Mouse (Mus musculus) retina, postnatal 1 day (tissue): Measurements from ENCODE around the gene Crat.

Experiments used
- DNase-seq: peaks from one replicate; pipeline ENCODE4 v3.0.0-alpha.2; 2012

Gene Crat

DNA sequence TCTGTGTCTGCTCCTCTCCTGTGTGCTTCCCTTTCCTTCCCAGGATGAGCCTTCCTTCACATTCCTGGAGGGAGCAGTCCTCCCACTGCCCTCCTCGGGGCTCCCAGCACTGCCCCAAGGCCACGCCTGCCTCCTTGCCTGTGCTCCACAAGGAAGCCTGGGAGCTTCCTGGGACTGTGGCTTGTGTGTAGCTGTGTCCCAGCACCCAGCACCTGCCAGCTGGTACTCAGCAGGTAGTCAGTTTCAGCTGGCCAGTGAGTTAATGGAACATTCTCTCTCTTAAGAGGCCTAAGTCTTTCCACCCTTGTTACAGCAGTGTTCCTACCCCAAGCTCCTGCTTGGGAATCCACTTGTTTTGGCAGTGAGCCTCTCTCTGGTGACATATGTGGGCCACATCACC is 12.8 kb downstream of the Crat start:
- DNase-seq: no peak

DNA sequence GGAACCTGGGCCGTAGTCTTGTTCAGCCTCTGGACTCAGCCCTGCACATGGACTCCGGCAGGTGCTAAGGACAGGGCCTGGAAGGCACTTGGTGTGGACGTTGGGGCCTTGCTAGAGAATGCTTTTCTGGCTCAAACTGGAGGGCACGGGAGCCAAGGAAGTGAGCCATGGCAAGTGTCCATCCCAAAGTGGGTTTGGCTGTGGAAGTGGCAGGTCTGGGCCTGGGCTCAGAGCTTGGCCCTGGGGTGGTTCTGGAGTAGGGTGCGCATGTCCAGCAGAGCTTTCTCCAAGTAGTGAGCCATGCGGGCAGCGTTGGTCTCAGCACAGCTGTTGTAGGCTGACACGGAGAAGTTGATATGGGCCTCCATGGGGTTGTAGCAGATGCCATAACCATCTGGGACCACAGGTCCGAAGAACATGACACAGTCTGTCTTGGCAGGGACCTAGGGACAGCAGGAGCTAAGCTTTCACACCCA is 13.2 kb downstream of the Crat start:
- DNase-seq: no peak

DNA sequence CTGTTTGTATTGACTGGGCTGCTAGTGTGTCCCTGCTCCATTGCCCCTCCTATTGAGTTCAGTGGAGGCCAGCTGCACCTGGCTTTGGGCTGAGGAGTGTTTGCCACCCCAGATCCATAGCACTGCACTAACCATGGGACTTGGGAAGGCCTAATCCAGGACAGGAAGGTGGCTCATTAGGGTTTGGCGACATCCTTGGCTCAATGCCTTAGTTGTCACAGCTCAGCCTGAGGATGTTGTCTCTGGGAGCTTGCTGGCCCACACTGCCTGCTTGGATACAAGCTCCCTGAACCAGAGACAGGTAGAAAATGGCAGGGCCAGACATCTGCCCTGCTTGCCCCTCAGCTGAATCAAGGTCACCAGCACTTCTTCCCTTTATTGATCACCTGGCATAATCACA is 14.0 kb downstream of the Crat start:
- DNase-seq: no peak

DNA sequence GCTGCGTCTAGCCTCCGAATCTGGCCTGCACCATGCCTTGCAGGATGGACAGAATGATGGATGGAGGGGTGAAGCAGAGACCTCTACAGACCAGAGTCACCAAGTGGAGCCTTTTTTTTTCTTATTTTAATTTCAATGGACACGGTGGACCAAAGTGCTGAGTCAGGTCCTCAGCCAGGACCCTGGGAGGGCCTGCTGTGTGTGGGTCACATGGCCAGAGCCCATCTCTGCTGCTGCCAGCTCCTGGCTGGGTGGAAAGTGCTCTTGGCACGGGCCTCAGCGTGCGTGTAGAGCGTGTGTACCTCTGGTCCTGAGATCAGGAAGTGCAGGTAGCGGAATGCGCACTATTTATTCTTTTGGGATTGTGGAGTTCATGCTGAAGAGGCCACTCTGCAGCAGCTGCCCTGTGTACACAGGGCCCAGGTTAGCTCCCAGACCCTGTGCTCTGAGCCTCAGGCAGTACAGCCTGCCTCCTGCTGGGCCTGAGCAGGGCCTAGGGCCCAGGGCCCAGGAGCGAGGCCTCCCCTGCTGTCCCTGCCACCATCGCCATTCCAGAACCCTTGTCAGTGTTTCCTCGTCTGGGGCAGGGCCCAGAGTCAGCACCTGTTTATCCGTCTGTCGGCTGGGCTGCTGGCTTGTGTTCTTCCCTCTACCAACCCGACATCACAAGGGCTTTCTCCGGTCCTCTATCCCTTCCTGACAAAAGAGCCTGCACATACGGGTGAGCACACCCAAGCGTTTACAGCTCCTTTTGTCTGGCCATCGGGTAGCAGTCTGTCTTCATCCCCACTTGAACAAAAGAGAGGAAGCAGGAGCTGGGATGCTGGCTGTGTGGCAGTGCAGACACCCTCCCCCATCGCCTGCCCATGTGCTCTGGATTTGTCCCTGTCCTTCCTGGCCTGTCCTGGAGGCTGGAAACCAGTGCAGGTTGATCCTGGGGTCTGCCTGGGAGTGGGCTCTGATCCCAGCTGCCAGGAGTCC is 16.1 kb downstream of the Crat start:
- no peak for DNase-seq

DNA sequence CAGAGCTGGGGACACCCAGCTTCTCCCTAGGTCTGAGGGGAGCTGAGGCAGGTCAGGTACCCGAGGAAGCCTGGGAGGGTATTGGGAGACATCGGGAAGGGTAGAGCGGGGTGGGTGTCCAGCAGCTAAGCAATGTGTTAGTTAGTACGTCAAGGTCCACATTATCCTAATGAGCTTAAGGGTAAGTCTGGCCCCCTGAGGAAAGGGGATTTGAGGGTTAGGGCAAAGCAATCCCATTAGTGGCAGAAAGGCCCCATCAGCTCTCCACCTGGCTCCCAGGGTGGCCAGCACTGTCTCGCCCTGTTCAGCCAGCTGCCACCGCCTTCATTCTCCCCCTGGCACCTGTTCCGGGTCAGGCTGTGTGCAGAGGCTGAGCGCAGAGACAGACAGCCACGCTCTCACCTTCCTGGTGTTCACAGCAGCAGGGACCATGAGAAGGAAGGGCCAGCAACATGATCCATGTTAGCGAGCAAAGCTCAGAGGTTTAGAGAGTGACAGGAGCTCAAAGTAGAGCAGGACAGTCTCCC is 17.6 kb downstream of the Crat start:
- DNase-seq: peak; percentile 86

DNA sequence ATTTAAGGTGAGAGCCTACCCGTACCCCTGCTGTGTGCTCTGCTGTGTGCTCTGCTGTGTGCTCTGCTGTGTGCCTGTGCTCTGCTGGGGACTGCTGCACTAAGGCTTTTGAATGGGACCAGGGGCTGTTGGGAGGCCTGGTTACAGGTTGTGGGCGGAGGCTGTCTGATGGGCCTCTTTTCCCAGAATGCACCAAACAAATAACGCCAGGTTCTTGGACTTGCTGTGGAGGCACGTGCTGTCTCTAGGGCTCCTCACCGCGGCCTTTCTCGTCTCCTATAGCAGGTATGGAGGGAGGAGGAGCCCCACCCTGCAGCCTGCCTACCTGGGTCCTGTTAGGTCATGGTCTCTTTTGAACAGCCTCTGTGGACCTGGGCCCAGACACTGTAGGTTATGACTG is 19.4 kb downstream of the Crat start:
- DNase-seq: no peak

DNA sequence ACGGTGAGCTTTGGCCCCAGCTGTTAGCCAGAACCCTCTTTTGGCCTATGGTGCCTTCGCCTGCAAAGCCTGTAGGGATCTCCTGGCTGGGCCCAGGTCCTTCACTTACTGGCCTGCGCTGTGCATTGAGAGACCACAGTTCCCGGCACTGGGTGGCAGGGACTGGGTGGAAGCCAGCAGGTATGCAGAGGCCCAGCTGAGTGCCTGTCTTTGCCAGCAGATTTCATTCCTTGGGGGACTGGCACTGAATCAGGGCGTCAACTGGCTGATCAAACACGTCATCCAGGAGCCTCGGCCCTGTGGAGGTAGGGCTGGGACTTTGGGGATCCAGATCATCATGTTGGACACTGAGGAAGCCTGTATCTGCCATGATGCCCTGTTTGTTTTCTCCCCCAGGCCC is 19.9 kb downstream of the Crat start:
- no peak for DNase-seq

DNA sequence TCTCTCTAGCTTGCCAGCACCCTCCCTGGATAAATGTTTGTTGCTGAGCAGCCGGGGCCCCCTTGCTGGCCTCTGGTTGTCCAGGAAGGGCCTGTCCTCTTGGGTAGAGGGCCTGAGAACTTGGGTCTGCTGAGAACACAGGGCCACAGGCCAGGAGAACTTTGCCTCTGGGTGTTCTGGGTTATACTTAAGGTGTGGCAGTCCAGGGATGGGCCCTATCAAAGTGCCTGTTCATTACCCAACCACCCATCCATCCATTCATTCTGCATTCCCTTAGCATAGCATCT is 22.3 kb downstream of the Crat start:
- no peak for DNase-seq

DNA sequence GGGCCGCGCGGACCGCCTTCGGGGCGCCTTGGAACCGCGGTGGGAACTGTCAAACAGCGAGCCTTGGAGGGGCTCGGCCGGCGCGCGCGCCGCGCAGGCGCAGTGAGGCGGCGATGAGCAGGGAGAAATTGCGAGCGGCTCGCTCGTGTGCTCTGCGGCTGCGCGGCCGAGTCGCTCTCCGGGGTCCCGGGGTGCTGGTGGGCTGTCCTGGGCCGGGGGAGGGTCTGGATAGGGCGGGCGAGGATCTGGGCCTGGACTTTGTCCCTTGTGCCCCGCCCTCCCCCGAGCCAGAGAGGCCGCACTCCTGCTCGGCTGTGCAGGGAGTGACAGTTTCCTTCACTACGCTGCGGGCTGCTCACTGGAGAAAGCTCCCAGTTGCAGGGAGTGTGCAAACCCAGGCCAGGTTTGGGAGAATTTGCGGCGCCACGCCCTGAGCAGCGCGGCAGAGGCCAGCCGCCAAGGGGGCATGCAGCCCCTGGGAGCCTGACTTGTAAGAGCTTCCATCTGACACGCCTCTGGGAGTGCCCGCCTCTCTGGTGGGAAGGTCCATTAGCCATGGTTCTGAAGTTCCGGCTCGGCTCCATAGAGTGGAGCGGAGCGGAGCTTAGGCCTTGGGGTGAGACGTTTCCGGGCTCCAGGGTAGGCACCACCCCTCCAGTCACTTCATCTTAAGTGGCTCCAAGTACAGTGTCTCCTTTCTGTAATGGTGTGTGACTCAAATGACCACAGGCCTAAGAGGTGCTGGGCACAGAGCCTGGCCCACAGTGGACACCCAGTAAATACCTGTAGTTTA is 22.8 kb downstream of the Crat start:
- peak; percentile 93 for DNase-seq

DNA sequence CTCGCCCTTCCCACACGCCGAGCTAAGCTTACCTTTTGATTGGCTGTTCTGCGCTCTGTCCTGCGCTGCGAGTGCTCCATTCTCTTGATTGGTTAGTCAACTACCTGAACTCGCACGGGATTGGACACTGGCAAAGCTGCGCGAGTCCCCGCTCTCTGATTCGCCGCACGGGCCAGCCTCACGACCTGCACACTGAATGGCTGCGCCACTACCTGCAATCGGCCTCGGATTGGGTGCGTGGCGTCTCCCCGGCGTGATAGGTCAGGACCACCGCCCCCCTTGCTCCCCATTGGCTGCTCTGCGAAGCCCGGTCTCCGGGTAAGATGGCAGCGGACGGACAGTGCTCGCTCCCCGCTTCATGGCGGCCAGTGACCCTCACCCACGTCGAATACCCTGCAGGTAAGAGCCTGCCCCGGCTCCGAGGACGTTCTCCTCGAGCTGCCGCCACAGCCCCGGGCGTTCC is 23.5 kb downstream of the Crat start, which contains the start of gene Dolpp1:
TSS of gene Dolpp1 (plus strand) at position 141 of the 463 bp plus-strand sequence.
- DNase-seq: peak; percentile 100

DNA sequence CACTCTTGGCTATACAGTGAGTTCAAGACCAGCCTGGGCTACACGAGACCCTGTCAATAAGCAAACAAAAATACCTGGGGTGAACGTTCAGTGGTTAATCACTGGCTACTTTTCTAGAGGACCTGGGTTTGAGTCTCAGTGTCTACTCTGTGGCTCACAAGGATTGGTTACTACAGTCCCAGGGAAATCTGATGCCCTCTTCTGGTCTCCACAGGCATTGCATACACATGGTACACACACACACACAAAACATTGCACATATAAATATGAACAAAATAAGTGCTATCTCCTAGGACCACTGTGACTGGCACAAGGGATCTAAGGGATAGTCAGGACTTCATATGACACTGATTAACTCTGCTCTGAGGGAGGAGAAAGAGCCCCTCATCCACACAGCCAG is 26.6 kb downstream of the Crat start:
- DNase-seq: no peak

DNA sequence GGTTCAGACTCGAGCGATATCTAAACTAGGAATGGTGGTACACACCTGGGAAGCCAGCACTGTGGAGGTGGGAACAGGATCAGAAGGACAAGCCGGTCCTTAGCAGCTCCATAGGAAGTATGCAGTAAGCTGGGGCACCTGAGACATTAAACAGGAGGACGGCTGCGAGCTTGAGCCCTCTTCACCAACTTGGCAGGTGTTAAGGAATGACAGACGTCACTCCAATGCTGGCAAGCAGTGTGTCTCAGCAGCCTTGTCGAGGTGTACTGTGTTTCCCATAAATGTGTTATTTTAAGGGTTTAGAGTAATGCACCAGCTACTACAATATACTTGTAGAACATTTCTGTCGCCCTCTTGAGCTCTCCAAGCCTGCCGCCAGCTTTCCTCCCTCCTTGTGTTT is 28.7 kb downstream of the Crat start:
- no peak for DNase-seq

DNA sequence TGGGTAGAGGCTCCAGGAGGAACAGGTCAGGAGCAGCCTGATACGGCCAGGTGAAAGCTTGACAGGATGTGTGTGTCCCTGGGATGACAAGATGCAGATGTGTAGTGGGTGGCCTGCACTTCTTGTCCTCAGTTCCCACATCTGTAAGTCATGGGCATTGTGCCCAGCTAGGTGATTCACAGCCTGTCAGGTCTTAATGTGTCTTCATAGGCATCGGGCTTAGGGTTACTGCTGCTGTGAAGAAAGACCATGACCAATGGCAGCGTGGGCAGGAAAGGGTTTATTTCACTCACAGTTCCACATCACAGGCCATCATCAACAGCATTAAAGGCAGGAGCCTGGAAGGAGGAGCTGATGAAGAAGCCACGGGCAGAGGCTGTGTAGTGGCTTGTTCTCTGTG is 30.0 kb downstream of the Crat start:
- DNase-seq: no peak

DNA sequence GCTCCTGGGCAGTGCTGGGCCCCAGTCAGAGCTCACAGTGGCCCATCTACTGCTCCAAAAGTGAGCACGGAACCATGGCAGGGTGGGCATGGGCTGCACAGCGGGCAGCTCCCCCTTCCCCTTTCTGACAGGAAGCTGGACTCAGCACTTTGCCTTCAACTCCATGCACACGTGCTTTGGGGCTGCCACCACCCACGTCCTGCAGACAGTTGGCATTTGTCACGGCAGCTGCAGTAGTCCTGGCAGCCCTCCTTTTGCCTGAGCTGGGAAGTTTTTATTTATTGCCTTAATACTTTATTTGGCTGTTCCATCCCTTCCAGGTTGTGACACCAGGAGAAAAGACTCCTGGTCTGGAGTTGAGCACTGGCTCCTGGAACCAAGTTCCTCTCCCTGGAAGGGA is 30.8 kb downstream of the Crat start:
- DNase-seq: no peak

DNA sequence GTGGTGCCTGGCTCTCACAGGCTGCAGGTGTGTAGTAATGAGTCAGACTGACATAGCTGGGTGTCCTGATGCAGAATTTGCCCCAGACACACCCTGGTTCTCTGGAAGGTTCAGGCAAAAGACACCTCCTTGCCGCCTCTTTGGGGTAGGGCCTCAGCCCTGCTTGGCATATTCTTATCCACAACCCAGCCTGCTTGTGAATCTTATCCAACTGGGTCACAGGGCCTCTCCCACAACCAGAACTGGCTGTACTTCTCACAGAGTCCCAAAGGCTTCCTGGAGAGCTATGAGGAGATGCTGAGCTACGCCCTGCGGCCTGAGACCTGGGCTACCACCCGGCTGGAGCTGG is 34.3 kb downstream of the Crat start:
- DNase-seq: no peak

DNA sequence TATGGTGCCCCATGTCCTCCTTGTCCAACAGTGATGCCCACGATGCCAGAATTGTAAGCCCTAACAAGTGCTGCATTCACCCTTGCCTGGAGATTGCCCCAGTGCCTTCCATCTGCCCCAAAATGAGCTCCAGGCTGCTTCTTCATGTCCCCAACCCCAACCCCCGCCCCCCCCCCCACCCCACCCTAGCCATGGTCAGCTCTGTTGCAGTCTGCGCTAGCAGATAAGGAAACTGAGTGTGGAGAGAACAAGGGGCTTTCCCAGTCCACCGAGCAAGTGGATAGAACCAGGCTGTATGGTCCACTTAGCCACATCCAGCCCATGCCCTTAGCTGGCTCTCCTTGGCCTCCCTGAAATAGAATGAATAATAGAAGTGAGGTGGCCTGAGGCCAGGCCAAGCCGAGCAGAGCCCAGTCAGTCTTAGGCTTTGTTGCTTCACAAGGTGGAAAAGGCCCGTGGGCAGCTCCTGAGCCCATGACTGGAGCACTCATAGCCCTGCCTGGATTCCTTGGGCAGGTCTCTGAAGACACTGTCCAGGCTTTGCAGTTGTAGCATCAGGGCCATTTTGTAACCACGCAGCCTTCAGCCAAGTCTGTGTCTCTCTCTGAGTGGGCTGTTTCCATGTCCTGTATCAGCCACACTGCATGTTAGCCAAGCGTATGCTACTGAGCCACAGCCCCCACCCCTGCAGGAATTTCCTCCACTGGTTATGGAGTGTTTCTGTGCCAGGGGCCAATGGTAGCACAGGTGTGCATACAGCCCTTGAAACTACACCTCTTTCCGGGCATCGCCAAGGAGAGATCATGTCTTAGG is 34.8 kb downstream of the Crat start:
- DNase-seq: no peak

DNA sequence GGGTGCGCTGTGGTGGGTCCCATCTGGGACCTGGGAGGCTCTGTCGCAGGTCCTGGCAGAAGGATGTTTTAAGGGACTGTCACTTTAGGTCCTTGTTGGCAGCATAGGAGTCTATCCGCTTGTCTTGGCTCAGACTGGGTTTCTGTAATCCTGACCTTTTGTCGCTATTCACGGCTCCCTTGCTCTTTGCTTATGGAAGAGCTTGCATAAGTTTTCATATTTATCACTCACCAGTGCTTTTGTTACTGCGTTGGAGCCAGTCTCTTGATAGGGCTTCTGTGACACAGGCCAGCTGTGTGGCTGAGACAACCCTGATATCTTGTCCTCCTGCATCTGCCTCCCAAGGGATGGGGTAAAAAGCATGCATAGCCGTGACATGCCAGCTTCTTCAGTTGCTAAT is 36.3 kb downstream of the Crat start:
- DNase-seq: no peak

DNA sequence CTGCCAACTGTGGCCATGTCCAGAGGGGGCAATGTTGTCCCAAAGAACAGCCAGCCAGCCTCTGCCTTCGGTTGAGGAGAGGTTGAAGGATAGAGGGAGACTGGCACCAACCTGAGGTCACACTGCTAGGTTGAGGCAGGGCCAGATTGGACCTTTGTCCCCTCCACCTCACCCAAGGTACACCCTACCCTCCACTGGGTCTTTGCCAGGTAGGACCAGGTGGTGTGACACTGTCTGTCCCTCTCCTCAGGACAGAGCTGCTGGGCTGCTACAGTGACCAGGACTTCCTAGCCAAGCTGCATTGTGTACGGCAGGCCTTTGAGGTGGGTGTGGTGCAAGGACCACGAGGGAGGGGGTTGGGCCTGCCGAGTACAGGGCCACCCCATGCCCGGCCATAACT is 37.9 kb downstream of the Crat start:
- DNase-seq: no peak

DNA sequence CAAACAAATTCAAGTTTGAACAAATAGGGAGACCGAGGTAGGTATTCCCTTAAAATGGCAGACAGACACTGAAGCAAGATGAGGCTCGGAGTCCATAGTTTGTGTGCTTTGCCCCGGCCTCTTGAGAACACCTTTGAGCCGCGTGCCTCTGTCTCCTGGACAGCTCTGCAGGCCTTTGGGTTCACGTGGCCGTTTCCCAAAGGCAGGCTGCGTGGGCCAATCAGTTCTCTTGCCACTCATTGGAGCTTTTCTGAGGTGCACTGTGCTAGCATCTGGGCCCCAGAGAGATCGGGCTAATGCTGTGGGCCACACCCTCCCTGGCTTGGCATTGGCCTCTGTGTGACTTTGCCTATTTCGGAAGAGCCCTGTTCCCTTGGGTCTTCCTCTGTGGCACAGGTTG is 39.7 kb downstream of the Crat start:
- DNase-seq: no peak

DNA sequence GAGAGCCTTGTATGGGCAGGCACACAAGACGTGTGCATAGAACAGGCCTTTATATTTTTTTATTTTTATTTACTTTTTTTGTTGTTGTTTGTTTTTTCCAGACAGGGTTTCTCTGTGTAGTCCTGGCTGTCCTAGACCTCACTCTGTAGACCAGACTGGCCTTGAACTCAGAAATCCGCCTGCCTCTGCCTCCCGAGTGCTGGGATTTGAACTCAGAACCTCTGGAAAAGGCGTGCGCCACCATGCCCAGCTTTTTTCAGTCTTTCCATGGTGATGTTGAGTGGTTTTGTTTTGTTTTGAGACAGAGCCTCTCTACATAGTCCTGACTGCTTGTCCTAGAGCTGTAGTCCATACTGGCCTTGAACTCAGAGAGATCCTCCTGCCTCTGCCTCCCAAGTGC is 42.9 kb downstream of the Crat start:
- DNase-seq: no peak

DNA sequence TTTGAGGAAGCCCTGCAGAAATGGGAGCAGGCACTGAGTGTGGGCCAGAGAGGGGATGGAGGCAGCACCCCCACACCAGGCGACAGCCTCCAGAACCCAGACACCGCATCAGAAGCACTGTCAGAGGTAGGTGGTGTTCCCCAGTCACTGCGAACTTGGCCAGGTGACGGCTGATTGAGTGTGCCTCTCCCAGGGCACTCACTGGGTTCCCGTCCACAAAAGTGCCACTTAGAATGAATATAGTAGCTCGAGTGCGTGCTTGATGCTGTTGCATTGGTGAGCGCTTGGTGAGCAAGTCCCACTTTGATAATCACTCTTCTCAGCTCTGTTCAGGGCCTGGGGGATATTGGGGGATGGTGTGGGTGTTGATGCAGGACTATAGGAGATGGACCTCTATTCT is 44.1 kb downstream of the Crat start:
- no peak for DNase-seq

DNA sequence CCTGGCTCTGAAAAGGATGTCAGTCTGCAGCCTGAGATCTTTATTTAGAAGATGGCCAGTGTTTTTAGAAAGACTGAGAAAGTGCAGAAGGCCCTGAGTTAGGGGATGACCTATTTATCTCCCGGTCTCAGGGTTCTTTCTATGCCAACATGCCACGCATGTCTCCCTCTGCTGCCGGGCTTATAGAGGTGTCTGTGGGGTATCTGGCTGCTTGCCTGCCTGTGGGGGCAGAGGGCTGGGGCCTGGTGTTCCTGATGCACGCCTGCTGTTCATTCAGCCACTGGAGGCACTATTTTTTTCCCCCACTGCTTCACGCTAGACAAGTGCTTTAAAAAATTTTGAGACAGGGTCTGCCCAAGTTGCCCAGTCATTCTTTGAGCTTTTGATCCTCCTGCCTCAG is 49.4 kb downstream of the Crat start:
- no peak for DNase-seq
